7 mouse cellular contexts compared by ENCODE assay signal in genomic region chr17:23924531-23925007, GRCm38 (mm10). TPM values are rescaled to one million over a fixed set of nuclear protein-coding genes. Genes with fewer than 3 reads are reported as not detected.
DNase-seq lines count a peak whose midpoint lies in the region; ATAC-seq lines count a peak whose summit lies in the region.

No protein-coding gene starts in this region.

- under 1% methylated on average over 29 of the region's 29 CpGs for WGBS in embryonic facial prominence, embryonic 10.5 days
- under 1% methylated on average over 29 of the region's 29 CpGs for WGBS in limb, embryonic 11.5 days
- under 1% methylated on average over 29 of the region's 29 CpGs for WGBS in midbrain, embryonic 14.5 days

- DNase-seq in adrenal gland, postnatal 10 days = peak; percentile 94
- DNase-seq in embryonic facial prominence, embryonic 10.5 days (ENCODE audit: low spot score) = peak; percentile 94
- peak; percentile 100 for DNase-seq in heart, adult 11 months
- DNase-seq in kidney, adult 18-20 months = peak; percentile 95
- peak; percentile 93 for DNase-seq in limb, embryonic 11.5 days (ENCODE audit: low spot score)
- peak; percentile 95 for DNase-seq in midbrain, embryonic 14.5 days
- peak; percentile 82 to 87 for DNase-seq in spleen, adult 18-20 months

- peak overlapping the region; percentile 93 for H3K27ac ChIP-seq in embryonic facial prominence, embryonic 10.5 days (replicated peaks)
- H3K27ac ChIP-seq in limb, embryonic 11.5 days (replicated peaks; ENCODE audit: low read depth, low read length) = peak overlapping the region; percentile 93
- H3K27ac ChIP-seq in midbrain, embryonic 14.5 days (replicated peaks; ENCODE audit: low read depth, low read length) = peak overlapping the region; percentile 75

- peak overlapping the region; percentile 76 for H3K9ac ChIP-seq in limb, embryonic 11.5 days (ENCODE audit: low read length)
- peak overlapping the region; percentile 29 for H3K9ac ChIP-seq in midbrain, embryonic 14.5 days (replicated peaks; ENCODE audit: low read length)

- peak overlapping the region; percentile 70 for H3K4me3 ChIP-seq in embryonic facial prominence, embryonic 10.5 days
- H3K4me3 ChIP-seq in limb, embryonic 11.5 days (ENCODE audit: low read depth, low read length) = peak overlapping the region; percentile 53
- peak overlapping the region; percentile 43 for H3K4me3 ChIP-seq in midbrain, embryonic 14.5 days (replicated peaks; ENCODE audit: low read depth, low read length)

- H3K36me3 ChIP-seq in embryonic facial prominence, embryonic 10.5 days (replicated peaks) = no peaks in the 10 kb centered on the region
- no peaks in the 10 kb centered on the region for H3K36me3 ChIP-seq in limb, embryonic 11.5 days (ENCODE audit: control insufficient read depth, insufficient read depth, low read length)
- no peaks in the 10 kb centered on the region for H3K36me3 ChIP-seq in midbrain, embryonic 14.5 days (ENCODE audit: control insufficient read depth, insufficient read depth, low read length)

- ATAC-seq in limb, embryonic 11.5 days (ENCODE audit: insufficient number of reproducible peaks, low FRiP score, low TSS enrichment, low read depth) = peak; percentile 97
- peak; percentile 94 for ATAC-seq in midbrain, embryonic 14.5 days (ENCODE audit: low FRiP score, low TSS enrichment)

- no peaks in the 10 kb centered on the region for H3K9me3 ChIP-seq in embryonic facial prominence, embryonic 10.5 days
- H3K9me3 ChIP-seq in limb, embryonic 11.5 days (ENCODE audit: control insufficient read depth, low read length) = no peaks in the 10 kb centered on the region
- no peaks in the 10 kb centered on the region for H3K9me3 ChIP-seq in midbrain, embryonic 14.5 days (ENCODE audit: control insufficient read depth, low read length)

- 0 out of 2 replicates have a peak, but pooled peaks cover 3% of the 10 kb centered on the region for H3K27me3 ChIP-seq in embryonic facial prominence, embryonic 10.5 days (replicated peaks; ENCODE audit: low read depth, poor library complexity, severe bottlenecking)
- H3K27me3 ChIP-seq in limb, embryonic 11.5 days (ENCODE audit: control insufficient read depth, insufficient read depth, low read length) = no peaks in the 10 kb centered on the region
- no peaks in the 10 kb centered on the region for H3K27me3 ChIP-seq in midbrain, embryonic 14.5 days (ENCODE audit: control insufficient read depth, insufficient read depth, low read length)

- peaks cover 15% of the 10 kb centered on the region for H3K4me1 ChIP-seq in embryonic facial prominence, embryonic 10.5 days
- peaks cover 3% of the 10 kb centered on the region; the same call in 1 of the 2 replicates for H3K4me1 ChIP-seq in limb, embryonic 11.5 days (ENCODE audit: control insufficient read depth, insufficient read depth, low read length)
- 0 out of 2 replicates have a peak, but pooled peaks cover 7% of the 10 kb centered on the region for H3K4me1 ChIP-seq in midbrain, embryonic 14.5 days (ENCODE audit: control insufficient read depth, insufficient read depth, low read length)

- H3K4me2 ChIP-seq in limb, embryonic 11.5 days (ENCODE audit: low read depth, severe bottlenecking) = peak overlapping the region; percentile 85
- H3K4me2 ChIP-seq in midbrain, embryonic 14.5 days (ENCODE audit: low read length) = peak overlapping the region; percentile 75

RNA-seq across cellular contexts. Expression of gene Dcpp3, which starts 7.3 kb away (rescaled TPM):
- total RNA-seq in adrenal gland, postnatal 10 days (2021) = not detected
- polyA plus RNA-seq in embryonic facial prominence, embryonic 10.5 days (2016; fragmentation: Nextera tagmentation; extraction: Ambion mirVana) = not detected in 2 replicates
- polyA plus RNA-seq in limb, embryonic 11.5 days (2014; fragmentation: Nextera tagmentation; extraction: Ambion mirVana) = not detected in 2 replicates
- not detected in 2 replicates for polyA plus RNA-seq in midbrain, embryonic 14.5 days (2014; fragmentation: Nextera tagmentation; extraction: Ambion mirVana)

RNA-seq across cellular contexts. Expression of gene Sbp, which starts 16.9 kb away (rescaled TPM):
- total RNA-seq in adrenal gland, postnatal 10 days (2021) = not detected
- polyA plus RNA-seq in embryonic facial prominence, embryonic 10.5 days (2016; fragmentation: Nextera tagmentation; extraction: Ambion mirVana) = not detected in 2 replicates
- polyA plus RNA-seq in limb, embryonic 11.5 days (2014; fragmentation: Nextera tagmentation; extraction: Ambion mirVana) = not detected in 2 replicates
- not detected in 2 replicates for polyA plus RNA-seq in midbrain, embryonic 14.5 days (2014; fragmentation: Nextera tagmentation; extraction: Ambion mirVana)

RNA-seq across cellular contexts. Expression of gene Sbpl, which starts 30.5 kb away (rescaled TPM):
- total RNA-seq in adrenal gland, postnatal 10 days (2021) = not detected
- polyA plus RNA-seq in embryonic facial prominence, embryonic 10.5 days (2016; fragmentation: Nextera tagmentation; extraction: Ambion mirVana) = not detected in 2 replicates
- not detected in 2 replicates for polyA plus RNA-seq in limb, embryonic 11.5 days (2014; fragmentation: Nextera tagmentation; extraction: Ambion mirVana)
- not detected in 2 replicates for polyA plus RNA-seq in midbrain, embryonic 14.5 days (2014; fragmentation: Nextera tagmentation; extraction: Ambion mirVana)

RNA-seq across cellular contexts. Expression of gene Dcpp2, which starts 43.9 kb away (rescaled TPM):
- not detected for total RNA-seq in adrenal gland, postnatal 10 days (2021)
- not detected in 2 replicates for polyA plus RNA-seq in embryonic facial prominence, embryonic 10.5 days (2016; fragmentation: Nextera tagmentation; extraction: Ambion mirVana)
- not detected in 2 replicates for polyA plus RNA-seq in limb, embryonic 11.5 days (2014; fragmentation: Nextera tagmentation; extraction: Ambion mirVana)
- not detected in 2 replicates for polyA plus RNA-seq in midbrain, embryonic 14.5 days (2014; fragmentation: Nextera tagmentation; extraction: Ambion mirVana)

RNA-seq across cellular contexts. Expression of gene Dcpp1, which starts 43.9 kb away (rescaled TPM):
- total RNA-seq in adrenal gland, postnatal 10 days (2021) = not detected
- polyA plus RNA-seq in embryonic facial prominence, embryonic 10.5 days (2016; fragmentation: Nextera tagmentation; extraction: Ambion mirVana) = not detected in 2 replicates
- polyA plus RNA-seq in limb, embryonic 11.5 days (2014; fragmentation: Nextera tagmentation; extraction: Ambion mirVana) = not detected in 2 replicates
- not detected in 2 replicates for polyA plus RNA-seq in midbrain, embryonic 14.5 days (2014; fragmentation: Nextera tagmentation; extraction: Ambion mirVana)

Comparison
In these comparisons a context has a peak if more than half of its experiments do, and no peak if none do; other contexts are left out.
1. Peak in every context shown above with its lines: DNase-seq, ATAC-seq, H3K4me3 ChIP-seq and H3K27ac ChIP-seq.